Mouse (Mus musculus) embryonic facial prominence, embryonic 14.5 days (tissue): Measurements from ENCODE around the gene Igf1r. TPM values are rescaled to one million over a fixed set of nuclear protein-coding genes. Genes with fewer than 3 reads are reported as not detected.

ENCODE experiments used
- ATAC-seq: fragments of 200-750 bp; cut with Nextera tagmentation; 2 replicates; pipeline ENCODE4 v1.8.0; 2017; ENCODE audit warnings: low read depth, moderate number of reproducible peaks, moderate TSS enrichment
- DNase-seq: peaks from one replicate; pipeline ENCODE4 v3.0.0-alpha.2; 2015; ENCODE audit warnings: low spot score
- H3K27ac ChIP-seq: fragments of 300-500 bp; sonication (generic); replicated peaks from 2 replicates; pipeline ENCODE4 v1.5.1; 2014; ENCODE audit warnings: low read depth, mild to moderate bottlenecking, low read length, moderate library complexity
- H3K27me3 ChIP-seq: fragments of 300-500 bp; sonication (generic); replicated peaks from 2 replicates; pipeline ENCODE4 v1.6.1; 2014; ENCODE audit warnings: low read length; ENCODE audit not compliant: control insufficient read depth, insufficient read depth
- H3K36me3 ChIP-seq: fragments of 300-500 bp; sonication (generic); 2 replicates; pipeline ENCODE4 v1.6.1; 2014; ENCODE audit warnings: low read length, mixed read lengths; ENCODE audit not compliant: control insufficient read depth, insufficient read depth
- H3K4me1 ChIP-seq: fragments of 300-500 bp; sonication (generic); 2 replicates; pipeline ENCODE4 v1.6.1; 2014; ENCODE audit warnings: antibody characterized with exemption, low read length; ENCODE audit not compliant: control insufficient read depth, insufficient read depth
- H3K4me2 ChIP-seq: fragments of 300-500 bp; sonication (generic); 2 replicates; pipeline ENCODE4 v1.6.1; 2014; ENCODE audit warnings: low read depth, mild to moderate bottlenecking, low read length, moderate library complexity, mixed read lengths
- H3K4me3 ChIP-seq: fragments of 300-500 bp; sonication (generic); 2 replicates; pipeline ENCODE4 v1.5.1; 2014; ENCODE audit warnings: low read depth, mild to moderate bottlenecking, low read length
- H3K9ac ChIP-seq: fragments of 300-500 bp; sonication (generic); 2 replicates; pipeline ENCODE4 v1.6.1; 2014; ENCODE audit warnings: low read depth, mild to moderate bottlenecking, low read length, moderate library complexity, mixed read lengths
- H3K9me3 ChIP-seq: fragments of 300-500 bp; sonication (generic); 2 replicates; pipeline ENCODE4 v1.6.1; 2016; ENCODE audit warnings: low read length; ENCODE audit not compliant: control insufficient read depth
- WGBS: fragments of 180-500 bp; shearing (Covaris S2); extraction: QIAGEN DNeasy Blood & Tissue Kit; methylation state at CpG from one replicate; pipeline ENCODE4 v1.1.7; 2014; 5-methylcytosine and 5-hydroxymethylcytosine counted together
- polyA plus RNA-seq: library from polyadenylated mRNA; unstranded; fragments of >200 nt; fragmentation: Nextera tagmentation; extraction: Ambion mirVana; gene quantifications from 2 replicates; pipeline ENCODE4 v1.2.1, GENCODE M21; 2014

Gene Igf1r
- polyA plus RNA-seq, 1 experiment from 2014 or later, result 16.8 TPM

DNA sequence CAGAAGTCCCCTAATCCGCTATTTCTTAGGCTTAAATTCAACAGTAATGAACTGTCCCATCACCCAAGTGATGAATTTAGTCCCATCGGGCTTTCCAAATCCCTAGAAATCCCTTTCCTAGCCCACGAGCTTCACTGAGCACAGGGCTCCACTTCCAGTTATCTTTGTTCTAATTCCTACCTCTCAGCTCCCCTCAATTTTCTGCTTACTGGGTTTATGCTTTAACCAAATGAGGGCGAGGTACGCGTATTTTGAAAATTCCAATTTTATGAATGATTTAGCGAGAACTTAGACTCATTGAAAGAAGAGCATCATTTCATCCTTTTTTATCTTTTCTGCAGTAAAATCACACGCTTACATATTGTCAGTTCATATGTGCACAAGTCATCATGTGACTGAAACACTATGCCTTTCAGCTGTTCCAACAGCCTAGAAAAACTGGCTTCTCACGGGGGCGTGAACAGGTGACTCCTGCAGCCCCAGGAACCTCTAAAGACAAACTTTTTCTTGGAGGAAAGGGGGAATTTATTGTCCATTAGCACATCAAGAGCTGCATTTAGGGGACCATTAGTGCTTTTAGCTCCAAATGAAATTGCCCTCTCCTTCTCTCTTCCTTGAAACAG lies 100.5 kb downstream of the Igf1r start:
- H3K27ac ChIP-seq, result no peak overlapping the region; the same call in 1 of the 2 replicates
- no peak overlapping the region for H3K4me3 ChIP-seq
- WGBS, result 69% methylated on average over 10 of the region's 10 CpGs
- DNase-seq (peak; percentile 62), ATAC-seq (no peak)
- H3K4me2 ChIP-seq, result no peak overlapping the region
- no peaks in the 10 kb centered on the region for H3K36me3 ChIP-seq
- H3K9ac ChIP-seq, result no peak overlapping the region
- peaks cover 17% of the 10 kb centered on the region for H3K4me1 ChIP-seq
- no peaks in the 10 kb centered on the region for H3K27me3 ChIP-seq
- no peaks in the 10 kb centered on the region for H3K9me3 ChIP-seq

DNA sequence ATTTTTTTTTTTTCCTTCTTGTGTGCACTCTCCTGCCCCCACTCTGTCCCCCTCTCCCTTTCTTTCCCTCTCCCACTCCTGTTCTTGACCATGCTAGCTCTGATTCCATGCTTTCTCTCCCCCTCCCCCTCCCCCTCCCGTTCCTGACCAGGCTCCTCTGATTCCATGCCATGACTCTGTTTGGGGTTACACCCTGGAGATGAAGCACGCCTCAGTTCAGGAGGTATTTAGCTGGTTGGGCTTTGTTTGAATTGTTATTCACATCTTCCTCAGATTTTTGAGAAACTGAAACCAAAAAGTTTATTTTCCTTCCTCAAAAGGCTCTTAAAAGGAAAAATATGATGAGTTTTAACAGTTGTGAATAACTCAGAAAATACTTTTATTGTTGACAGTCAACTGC lies 101.9 kb downstream of the Igf1r start:
- peaks cover 10% of the 10 kb centered on the region; the same call in 1 of the 2 replicates for H3K4me1 ChIP-seq
- H3K4me3 ChIP-seq, result no peak overlapping the region
- 19% methylated on average over 2 of the region's 2 CpGs for WGBS
- no peak overlapping the region for H3K9ac ChIP-seq
- peak; percentile 42; the same call in 1 of the 2 replicates for ATAC-seq
- H3K4me2 ChIP-seq, result no peak overlapping the region
- no peaks in the 10 kb centered on the region for H3K36me3 ChIP-seq
- no peaks in the 10 kb centered on the region for H3K9me3 ChIP-seq
- 0 out of 2 replicates have a peak overlapping the region, but pooled peaks have one; percentile 36 for H3K27ac ChIP-seq
- DNase-seq, result peak; percentile 67
- no peaks in the 10 kb centered on the region for H3K27me3 ChIP-seq

DNA sequence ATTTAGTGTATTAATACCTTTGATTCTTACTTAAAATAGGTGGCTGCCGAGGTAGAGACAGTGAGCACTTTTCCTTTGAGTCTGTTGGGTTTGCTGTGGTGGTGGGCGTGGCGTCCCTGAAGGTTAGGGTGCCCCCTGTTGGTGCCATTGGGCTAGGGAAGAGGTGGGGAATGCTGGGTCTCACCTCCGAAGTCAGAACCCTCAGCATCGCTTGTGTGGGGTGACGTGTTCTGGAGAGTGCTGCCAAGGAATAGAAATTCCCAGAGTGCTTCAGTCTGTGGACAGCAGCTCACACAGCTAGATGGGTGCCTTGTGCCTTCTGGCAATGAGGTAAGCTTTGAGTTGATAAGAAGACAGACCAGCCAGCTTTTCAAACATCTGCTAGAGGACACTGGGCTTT lies 102.3 kb downstream of the Igf1r start:
- no peaks in the 10 kb centered on the region for H3K36me3 ChIP-seq
- no peaks in the 10 kb centered on the region for H3K9me3 ChIP-seq
- ATAC-seq, result 0 out of 2 replicates have a peak, but pooled peaks have one; percentile 17
- no peaks in the 10 kb centered on the region for H3K27me3 ChIP-seq
- DNase-seq, result no peak
- no peak overlapping the region for H3K9ac ChIP-seq
- 80% methylated on average over 6 of the region's 6 CpGs for WGBS
- no peak overlapping the region for H3K4me3 ChIP-seq
- H3K4me1 ChIP-seq, result peaks cover 10% of the 10 kb centered on the region; the same call in 1 of the 2 replicates
- peak overlapping the region; percentile 36 for H3K27ac ChIP-seq
- H3K4me2 ChIP-seq, result no peak overlapping the region

DNA sequence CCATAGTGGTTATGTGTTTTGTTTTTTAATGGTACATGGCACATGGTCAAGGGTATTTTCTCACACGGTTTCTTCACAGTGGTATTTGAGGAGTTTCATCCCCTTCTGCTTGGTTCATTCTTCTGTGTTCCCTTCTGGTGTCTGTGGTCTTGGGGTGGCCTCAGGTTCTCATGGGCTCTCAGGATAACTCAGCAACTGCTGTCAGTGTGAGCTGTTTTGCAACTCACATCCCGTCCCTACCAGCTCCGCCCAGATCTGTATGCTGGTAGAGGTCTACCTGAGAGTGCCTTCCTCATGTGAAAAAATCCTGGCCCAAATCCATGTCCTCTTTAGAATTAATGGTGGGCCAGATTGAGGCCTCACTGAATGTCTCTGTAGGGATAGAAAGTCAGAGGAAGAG lies 104.4 kb downstream of the Igf1r start:
- no peaks in the 10 kb centered on the region for H3K9me3 ChIP-seq
- no peaks in the 10 kb centered on the region for H3K27me3 ChIP-seq
- DNase-seq (no peak), ATAC-seq (no peak)
- H3K36me3 ChIP-seq, result no peaks in the 10 kb centered on the region
- no peak overlapping the region for H3K4me3 ChIP-seq
- no peak overlapping the region for H3K27ac ChIP-seq
- WGBS, result 81% methylated on average over 3 of the region's 3 CpGs
- peaks cover 20% of the 10 kb centered on the region for H3K4me1 ChIP-seq
- no peak overlapping the region for H3K4me2 ChIP-seq
- no peak overlapping the region for H3K9ac ChIP-seq

DNA sequence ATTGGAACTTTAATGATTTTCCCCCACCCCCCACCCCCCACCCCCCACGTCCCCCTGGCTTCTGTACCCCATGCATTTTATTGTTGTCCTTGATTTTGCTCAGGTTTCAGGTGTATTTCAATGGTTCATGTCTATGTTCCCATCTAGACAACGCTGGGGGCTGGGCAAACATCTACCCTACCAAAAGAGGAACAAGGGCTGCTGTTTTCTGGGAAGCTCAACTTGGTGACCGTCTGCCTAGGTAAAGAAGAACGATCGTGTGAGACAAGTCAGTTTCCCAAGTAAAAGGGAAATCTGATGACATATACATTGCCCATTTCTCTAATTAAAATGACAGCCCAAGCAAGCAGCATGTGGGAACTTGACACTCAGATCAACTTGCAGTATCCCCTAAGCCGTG lies 107.1 kb downstream of the Igf1r start:
- no peak overlapping the region for H3K4me3 ChIP-seq
- peaks cover 31% of the 10 kb centered on the region for H3K4me1 ChIP-seq
- no peaks in the 10 kb centered on the region for H3K9me3 ChIP-seq
- 70% methylated on average over 6 of the region's 6 CpGs for WGBS
- H3K27me3 ChIP-seq, result no peaks in the 10 kb centered on the region
- H3K4me2 ChIP-seq, result no peak overlapping the region
- no peak overlapping the region for H3K9ac ChIP-seq
- no peaks in the 10 kb centered on the region for H3K36me3 ChIP-seq
- ATAC-seq (no peak), DNase-seq (no peak)
- H3K27ac ChIP-seq, result no peak overlapping the region

DNA sequence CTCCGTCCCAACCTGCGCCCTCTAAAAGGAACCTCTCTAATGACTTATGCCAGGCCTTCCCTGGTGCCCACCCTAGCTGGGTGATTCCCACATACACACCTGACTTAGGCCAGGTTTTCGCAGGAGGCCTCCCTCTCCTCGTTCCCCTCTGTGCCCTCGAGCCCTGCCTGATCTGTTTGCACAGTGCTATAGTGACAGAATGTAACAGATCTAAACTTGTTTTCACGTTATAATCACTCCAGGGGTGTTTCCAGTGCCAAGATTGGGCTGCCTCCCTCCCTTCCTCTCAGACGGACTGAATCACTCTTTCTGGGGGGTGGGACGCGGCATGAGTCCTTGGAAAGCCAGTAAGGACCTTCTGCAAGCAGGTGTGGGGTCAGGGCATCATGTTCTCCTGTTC lies 108.8 kb downstream of the Igf1r start:
- Histone ChIP-seq H3K4me1 (peaks cover 35% of the 10 kb centered on the region), H3K4me2 (0 out of 2 replicates have a peak overlapping the region, but pooled peaks have one; percentile 10)
- peak; percentile 13; the same call in 1 of the 2 replicates for ATAC-seq

DNA sequence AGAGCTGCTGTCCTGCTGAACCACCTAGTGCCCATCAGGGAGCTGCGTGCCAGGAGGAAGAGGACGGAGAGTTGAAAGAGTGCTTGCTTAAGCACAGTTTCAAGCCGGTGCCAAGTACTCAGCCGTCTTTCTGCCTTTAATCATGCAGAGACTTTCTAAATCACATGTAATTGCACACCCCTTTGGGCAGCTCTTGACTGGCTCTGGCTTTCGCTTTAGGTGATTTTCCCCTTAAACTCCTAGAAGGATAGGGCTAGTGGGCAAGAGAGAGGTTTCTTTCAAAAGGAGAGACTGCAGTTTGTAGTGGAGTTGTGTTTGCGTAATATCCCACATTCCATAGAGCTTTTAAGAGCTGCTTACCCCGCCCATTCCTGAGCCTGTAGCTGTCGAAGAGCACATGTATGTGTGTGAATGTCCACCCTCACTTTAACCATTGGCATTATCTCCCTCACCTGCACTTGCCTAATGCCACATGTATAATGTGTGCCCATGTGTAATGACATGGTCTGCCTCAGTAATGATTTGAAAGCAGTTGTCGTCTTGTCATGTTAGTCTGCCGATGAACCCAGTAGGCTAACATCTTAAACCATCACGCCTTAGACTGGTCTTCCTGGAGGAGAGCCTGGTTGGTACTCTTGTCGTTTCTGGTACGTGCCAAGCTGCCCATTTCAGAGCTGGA lies 109.7 kb downstream of the Igf1r start:
- Histone ChIP-seq H3K4me2 (0 out of 2 replicates have a peak overlapping the region, but pooled peaks have one; percentile 10), H3K4me3 (no peak overlapping the region), H3K36me3 (no peaks in the 10 kb centered on the region), H3K27me3 (no peaks in the 10 kb centered on the region), H3K9me3 (no peaks in the 10 kb centered on the region), H3K27ac (peak overlapping the region; percentile 56; the same call in 1 of the 2 replicates), H3K4me1 (peaks cover 35% of the 10 kb centered on the region), H3K9ac (no peak overlapping the region)
- DNase-seq, result peak; percentile 59
- peak; percentile 24; the same call in 1 of the 2 replicates for ATAC-seq
- 54% methylated on average over 13 of the region's 13 CpGs for WGBS

More for the DNA sequence above, 108.8 kb downstream of the Igf1r start:
- Histone ChIP-seq H3K9me3 (no peaks in the 10 kb centered on the region), H3K27ac (peak overlapping the region; percentile 56; the same call in 1 of the 2 replicates), H3K36me3 (no peaks in the 10 kb centered on the region), H3K27me3 (no peaks in the 10 kb centered on the region), H3K4me3 (no peak overlapping the region), H3K9ac (no peak overlapping the region)
- 80% methylated on average over 9 of the region's 9 CpGs for WGBS
- DNase-seq, result peak; percentile 68

DNA sequence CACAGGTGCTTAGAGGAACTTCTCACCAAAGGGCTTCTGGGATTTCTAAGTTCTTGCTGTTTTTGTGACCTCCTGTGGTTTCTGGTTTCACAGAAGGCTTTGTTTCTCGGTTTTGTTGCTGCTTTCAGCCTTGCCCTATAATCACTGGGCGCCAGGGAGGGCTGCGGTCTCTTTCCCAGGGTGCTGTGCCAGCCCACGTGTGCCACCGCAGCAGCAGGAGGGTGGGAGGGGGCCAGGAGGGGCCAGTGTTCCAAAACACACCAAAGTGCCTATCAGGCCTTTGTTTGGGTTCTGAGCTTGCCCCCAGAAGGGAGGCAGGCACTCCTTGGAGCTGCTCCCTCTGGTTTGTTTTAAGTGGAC lies 110.2 kb downstream of the Igf1r start:
- no peaks in the 10 kb centered on the region for H3K36me3 ChIP-seq
- H3K4me1 ChIP-seq, result peaks cover 35% of the 10 kb centered on the region
- no peak overlapping the region for H3K4me3 ChIP-seq
- no peak overlapping the region for H3K4me2 ChIP-seq
- WGBS, result 38% methylated on average over 5 of the region's 5 CpGs
- no peaks in the 10 kb centered on the region for H3K27me3 ChIP-seq
- no peak overlapping the region for H3K9ac ChIP-seq
- H3K27ac ChIP-seq, result peak overlapping the region; percentile 56; the same call in 1 of the 2 replicates
- no peaks in the 10 kb centered on the region for H3K9me3 ChIP-seq
- DNase-seq (peak; percentile 68), ATAC-seq (peak; percentile 74; the same call in 1 of the 2 replicates)
